Mouse (Mus musculus) left cerebral cortex, adult 2 months (tissue): Measurements from ENCODE around the gene Tmtc4. TPM values are rescaled to one million over a fixed set of nuclear protein-coding genes. Genes with fewer than 3 reads are reported as not detected.

Experiments
- DNase-seq, 2 experiments: peaks; one replicate each; pipeline ENCODE4 v3.0.0; 2021 to 2022; ENCODE audit warnings: low spot score in 2 of 2, mixed read lengths in 1 of 2; ENCODE audit errors: extremely low spot score in 1 of 2
- H3K27ac ChIP-seq: fragments of 200-600 bp; 2 replicates; pipeline ENCODE4 v1.8.1; 2022
- H3K4me3 ChIP-seq: fragments of 200-600 bp; 2 replicates; pipeline ENCODE4 v1.8.1; 2022
- CTCF ChIP-seq: fragments of 200-600 bp; IDR thresholded peaks from 2 replicates; pipeline ENCODE4 v1.8.1; 2022; ENCODE audit warnings: antibody characterized with exemption, mild to moderate bottlenecking, moderate library complexity
- intact Hi-C: fragments of 180-260 bp; cut with DNase I; formaldehyde crosslinking; loops from one replicate; pipeline ENCODE4 v1.15.1; 2025
- total RNA-seq, 2 experiments: library from RNA; stranded (reverse); gene quantifications; 2 replicates each; pipeline ENCODE4 v1.2.3; 2021

The Tmtc4 gene
- total RNA-seq, 2 experiments from 2014 or later: 23.0 to 29.0 TPM

GRCm38 (mm10) chr14:122993935-122994334 is 10.1 kb upstream of the Tmtc4 start:
- intact Hi-C loops: no loop called here
- no peak for DNase-seq
- no peak overlapping the region for H3K4me3 ChIP-seq
- TF ChIP-seq CTCF: no peak
- no peak overlapping the region for H3K27ac ChIP-seq

- Histone ChIP-seq H3K27ac (no peak overlapping the region), H3K4me3 (no peak overlapping the region)
- DNase-seq: no peak
- intact Hi-C loops: no loop called here
- TF ChIP-seq CTCF: no peak
Measured at GRCm38 (mm10) chr14:122992937-122993336, 9.1 kb upstream of the Tmtc4 start.

- TF ChIP-seq CTCF: no peak
- H3K4me3 ChIP-seq: no peak overlapping the region
- DNase-seq: no peak
- intact Hi-C loops: no loop called here
- H3K27ac ChIP-seq: no peak overlapping the region
Measured at GRCm38 (mm10) chr14:122990521-122991052, 6.8 kb upstream of the Tmtc4 start.

DNA sequence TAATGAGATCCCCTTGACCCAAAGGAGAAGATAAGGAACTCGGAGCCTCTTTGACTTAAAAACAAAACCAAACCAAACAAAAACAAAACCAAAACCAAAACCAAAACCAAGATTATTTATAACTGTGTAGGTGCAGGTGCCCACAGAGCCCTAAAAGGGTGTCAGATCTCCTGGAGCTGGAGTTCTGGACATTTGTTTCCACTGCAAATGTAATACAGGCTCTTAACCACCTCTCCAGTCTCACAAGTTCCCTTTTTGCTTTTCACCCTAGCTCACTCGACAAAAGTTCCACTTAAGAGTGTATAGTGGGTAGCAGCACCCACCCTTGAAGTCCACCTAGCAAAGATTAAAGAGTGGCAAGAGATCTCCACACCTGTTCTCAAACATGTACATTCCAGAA is 2.6 kb upstream of the Tmtc4 start:
- Histone ChIP-seq H3K27ac (no peak overlapping the region), H3K4me3 (no peak overlapping the region)
- DNase-seq: no peak
- TF ChIP-seq CTCF: no peak
- intact Hi-C loops: no loop called here

GRCm38 (mm10) chr14:122982571-122983225 is 1.1 kb downstream of the Tmtc4 start:
- DNase-seq: peak; percentile 59 to 65
- Histone ChIP-seq H3K4me3 (peak overlapping the region; percentile 74), H3K27ac (peak overlapping the region; percentile 80)
- intact Hi-C loops: loop anchor here (1.0 to 2.0 kb wide), 2 partner anchors 24 to 220 kb away; no protein-coding TSS in a partner anchor
- TF ChIP-seq CTCF: no peak

DNA sequence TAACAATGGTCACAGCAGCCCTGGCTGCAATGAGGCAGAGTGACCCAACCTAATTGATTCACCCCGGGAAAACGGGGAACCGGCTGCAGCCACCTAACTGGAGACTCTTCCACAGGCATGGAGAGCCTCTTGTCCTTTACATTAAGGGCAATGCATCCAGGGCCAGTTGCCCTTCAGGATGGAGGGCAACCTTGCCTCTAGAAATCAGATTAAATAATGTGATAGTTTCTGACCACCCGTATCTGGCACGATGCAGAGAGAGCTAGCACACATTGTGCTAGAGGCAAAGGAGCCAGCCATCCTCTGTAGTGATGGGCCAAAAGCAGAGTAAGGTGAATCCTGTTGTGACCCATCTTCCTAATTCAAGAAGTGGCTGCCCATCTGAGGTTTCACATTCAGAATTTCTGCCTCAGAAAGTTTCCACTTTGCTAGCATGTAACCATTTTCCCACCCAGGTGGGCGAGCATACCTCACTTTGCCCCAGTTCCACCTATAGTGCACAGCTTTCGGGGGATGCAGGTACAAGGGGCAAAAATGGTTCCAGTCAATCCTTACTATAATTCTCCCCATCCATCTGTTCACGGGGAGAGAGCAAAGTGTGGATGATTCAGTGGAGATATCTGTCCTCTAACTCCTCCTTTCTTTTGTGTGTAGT is 1.9 kb downstream of the Tmtc4 start:
- no peak overlapping the region for H3K27ac ChIP-seq
- intact Hi-C loops: loop anchor here (2.0 kb wide), 1 partner anchor 23 kb away; no protein-coding TSS in a partner anchor
- no peak for DNase-seq
- H3K4me3 ChIP-seq: peak overlapping the region; percentile 74
- no peak for TF ChIP-seq CTCF

- intact Hi-C loops: no loop called here
- no peak overlapping the region for H3K27ac ChIP-seq
- DNase-seq: no peak
- H3K4me3 ChIP-seq: no peak overlapping the region
- no peak for TF ChIP-seq CTCF
Measured at GRCm38 (mm10) chr14:122978871-122979270, 5.0 kb downstream of the Tmtc4 start.

GRCm38 (mm10) chr14:122977797-122978140 is 6.1 kb downstream of the Tmtc4 start:
- TF ChIP-seq CTCF: no peak
- DNase-seq: no peak
- intact Hi-C loops: no loop called here

DNA sequence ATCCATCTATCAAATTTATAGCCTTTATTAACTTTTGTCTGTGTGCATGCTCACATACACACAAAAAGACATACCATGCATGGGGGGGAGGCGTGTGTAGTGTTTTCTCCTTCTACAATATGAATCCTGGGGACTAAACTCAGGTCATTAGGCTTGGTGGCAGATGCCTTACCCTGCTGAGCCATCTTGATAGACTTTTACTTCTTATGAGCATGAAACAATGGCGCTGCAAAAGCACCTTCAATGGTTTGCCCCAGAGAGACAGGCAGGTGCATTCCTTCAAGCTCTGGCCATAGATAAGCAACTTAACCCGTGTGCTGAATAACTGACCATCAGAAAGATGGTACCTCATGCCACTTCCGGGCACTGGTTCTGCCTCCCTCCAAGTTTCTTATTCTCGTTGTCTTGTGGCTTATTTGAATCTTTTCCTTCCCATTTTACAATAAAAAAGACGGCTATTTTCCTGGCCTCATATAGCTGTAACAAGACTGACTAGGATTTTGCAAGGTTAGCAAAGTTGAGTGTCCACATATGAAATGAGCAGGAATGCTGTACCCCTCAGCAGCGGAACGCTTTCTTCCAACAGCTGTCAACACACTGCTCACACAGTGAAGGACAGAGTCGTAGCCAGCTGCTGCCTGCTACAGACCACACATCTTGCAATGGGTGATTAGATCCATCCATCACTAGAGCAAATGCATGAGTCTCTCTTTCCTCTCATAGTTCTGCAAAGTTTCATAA is 6.6 kb downstream of the Tmtc4 start:
- TF ChIP-seq CTCF: no peak
- Histone ChIP-seq H3K27ac (no peak overlapping the region), H3K4me3 (no peak overlapping the region)
- intact Hi-C loops: no loop called here
- DNase-seq: no peak

More at GRCm38 (mm10) chr14:122977797-122978140, 6.1 kb downstream of the Tmtc4 start:
- Histone ChIP-seq H3K4me3 (no peak overlapping the region), H3K27ac (no peak overlapping the region)

GRCm38 (mm10) chr14:122974854-122975570 is 8.8 kb downstream of the Tmtc4 start:
- TF ChIP-seq CTCF: no peak
- H3K4me3 ChIP-seq: no peak overlapping the region
- no peak overlapping the region for H3K27ac ChIP-seq
- intact Hi-C loops: no loop called here
- DNase-seq: no peak

DNA sequence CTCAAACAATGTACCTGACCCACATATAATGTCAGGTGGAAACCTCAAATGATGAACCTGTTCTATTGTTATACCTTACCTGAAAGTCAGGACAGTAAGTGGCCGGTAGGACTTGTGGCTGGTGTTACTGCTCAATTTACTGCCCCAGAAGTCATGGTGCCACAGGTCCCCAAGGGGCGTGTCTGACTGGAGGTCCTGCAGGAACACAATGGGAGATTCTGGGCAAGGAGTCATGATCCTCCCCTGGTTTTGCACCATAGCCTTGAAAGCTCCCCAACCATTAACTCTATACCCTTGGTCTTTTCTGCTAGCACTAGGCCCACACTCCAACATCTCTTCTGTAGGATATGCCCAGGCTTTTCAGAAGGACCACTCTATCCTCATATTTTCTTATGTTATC is 10.7 kb downstream of the Tmtc4 start:
- Histone ChIP-seq H3K27ac (no peak overlapping the region), H3K4me3 (no peak overlapping the region)
- no peak for TF ChIP-seq CTCF
- intact Hi-C loops: no loop called here
- no peak for DNase-seq

GRCm38 (mm10) chr14:122968049-122968448 is 15.8 kb downstream of the Tmtc4 start:
- H3K4me3 ChIP-seq: no peak overlapping the region
- TF ChIP-seq CTCF: no peak; the same call in none of the 2 replicates
- H3K27ac ChIP-seq: no peak overlapping the region
- no peak for DNase-seq
- intact Hi-C loops: no loop called here
